Mouse (Mus musculus): ENCODE measurements around the gene Ankk1. TPM values are rescaled to one million over a fixed set of nuclear protein-coding genes. Genes with fewer than 3 reads are reported as not detected.

Ankk1 gene
- polyA plus RNA-seq (2015; fragmentation: Nextera tagmentation; extraction: Ambion mirVana): 0.14 TPM in 1 of 2 replicates, not detected in the other

DNA sequence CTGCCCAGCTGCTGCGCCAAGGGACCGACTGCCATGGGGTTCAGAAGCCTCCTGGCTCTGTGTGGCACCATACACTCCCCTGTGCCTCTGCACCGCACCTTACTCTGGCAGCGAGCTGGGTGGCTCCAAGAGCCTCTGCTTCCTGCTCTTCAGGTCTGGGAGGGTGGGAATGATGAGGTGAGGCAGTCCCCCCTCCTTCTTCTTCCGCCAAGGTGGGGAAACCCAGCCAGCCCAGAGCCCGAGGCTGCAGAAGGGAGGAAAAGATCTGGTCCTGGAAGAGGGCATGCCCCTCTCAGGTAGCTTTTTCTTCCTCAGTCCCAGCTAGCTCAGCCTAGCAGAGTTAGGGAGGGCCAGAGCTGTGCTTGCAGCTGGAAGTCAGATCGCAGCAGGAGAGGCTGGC, at the start of gene Ankk1:
Gene Ankk1 (minus strand): TSS at position 101 of the 400 bp plus-strand sequence.
- Histone ChIP-seq H3K27ac (no peak within 1 kb of the TSS), H3K36me3 (no peaks in the 10 kb centered on the region), H3K9ac (no peak within 1 kb of the TSS), H3K4me2 (no peak within 1 kb of the TSS), H3K4me1 (no peaks in the 10 kb centered on the region), H3K9me3 (no peaks in the 10 kb centered on the region), H3K27me3 (no peaks in the 10 kb centered on the region), H3K4me3 (no peak within 1 kb of the TSS)
- ATAC-seq (ENCODE audit: insufficient number of reproducible peaks, low FRiP score, low TSS enrichment, low read depth): no peak
- whole genome bisulfite sequencing: 73% methylated on average over 7 of the region's 7 CpGs

DNA sequence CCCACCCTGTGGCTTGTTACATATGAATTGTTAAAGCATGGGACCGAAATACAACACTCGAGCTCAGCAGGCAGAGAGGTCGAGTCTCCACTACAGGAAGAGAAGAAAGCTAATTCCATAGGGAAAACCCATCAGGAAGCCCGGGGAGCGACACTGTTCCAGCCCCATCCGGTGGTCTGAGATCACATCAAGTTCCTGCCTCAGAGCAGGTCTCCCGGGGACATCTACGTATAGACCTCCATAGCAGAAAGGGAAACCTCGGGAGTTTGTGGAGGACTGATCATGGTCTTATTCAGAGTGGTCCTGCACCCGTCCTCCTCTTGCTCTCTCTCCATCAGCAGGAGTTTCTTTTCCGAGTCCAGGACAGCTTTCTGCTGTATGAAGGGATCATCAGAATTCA, 45.3 kb upstream of the Ankk1 start:
- Histone ChIP-seq H3K27me3 (no peaks in the 10 kb centered on the region), H3K9me3 (no peaks in the 10 kb centered on the region), H3K36me3 (no peaks in the 10 kb centered on the region), H3K4me3 (no peak overlapping the region), H3K4me2 (no peak overlapping the region), H3K4me1 (no peaks in the 10 kb centered on the region), H3K9ac (no peak overlapping the region), H3K27ac (no peak overlapping the region)
- 51% methylated on average over 11 of the region's 11 CpGs for WGBS
- ATAC-seq (ENCODE audit: insufficient number of reproducible peaks, low FRiP score, low TSS enrichment, low read depth): no peak

DNA sequence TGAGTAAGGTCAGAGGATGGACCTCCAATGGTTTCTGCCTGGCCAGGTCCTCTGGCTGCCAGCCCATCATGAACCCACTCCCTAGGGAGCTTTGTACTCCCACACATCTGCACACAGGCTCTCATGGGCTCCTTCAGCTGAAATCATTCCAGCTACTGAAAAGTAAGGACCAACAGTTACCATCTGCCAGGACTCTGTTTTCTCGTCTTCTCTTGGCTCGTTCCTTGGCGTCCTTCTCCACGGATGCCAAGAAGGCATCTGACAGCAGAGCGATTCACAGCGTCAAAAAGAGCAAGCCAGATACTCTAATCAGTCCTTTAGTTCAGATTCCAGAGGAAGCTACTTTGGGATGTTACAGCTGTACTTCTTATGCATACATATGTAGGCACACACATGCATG, 44.1 kb upstream of the Ankk1 start:
- H3K36me3 ChIP-seq: no peaks in the 10 kb centered on the region
- no peak overlapping the region for H3K27ac ChIP-seq
- WGBS: 77% methylated on average over 6 of the region's 6 CpGs
- no peak overlapping the region for H3K4me3 ChIP-seq
- no peaks in the 10 kb centered on the region for H3K27me3 ChIP-seq
- no peak overlapping the region for H3K9ac ChIP-seq
- ATAC-seq (ENCODE audit: insufficient number of reproducible peaks, low FRiP score, low TSS enrichment, low read depth): no peak
- no peaks in the 10 kb centered on the region for H3K9me3 ChIP-seq
- no peak overlapping the region for H3K4me2 ChIP-seq
- H3K4me1 ChIP-seq: no peaks in the 10 kb centered on the region

DNA sequence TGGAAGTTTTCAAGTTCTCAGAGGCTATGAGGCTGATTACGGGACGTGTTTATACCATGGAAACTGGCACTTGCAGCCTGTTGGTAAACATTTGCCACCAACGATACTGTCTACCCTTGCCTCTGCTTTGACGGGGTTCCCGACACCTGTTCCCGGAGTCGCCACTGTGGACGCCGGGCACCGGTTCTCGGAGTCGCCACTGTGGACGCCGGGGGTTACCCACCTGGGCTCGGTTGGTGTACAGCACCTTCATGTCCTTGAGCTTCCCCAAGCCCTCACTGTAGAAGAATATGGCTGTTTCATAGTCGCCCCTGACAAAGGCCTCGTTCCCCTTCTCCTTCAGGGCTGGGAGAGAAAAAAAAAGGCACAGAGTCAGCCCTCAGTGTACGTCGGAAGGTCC, 43.2 kb upstream of the Ankk1 start:
- Histone ChIP-seq H3K27me3 (no peaks in the 10 kb centered on the region), H3K27ac (no peak overlapping the region), H3K9me3 (no peaks in the 10 kb centered on the region), H3K4me3 (no peak overlapping the region), H3K9ac (no peak overlapping the region), H3K36me3 (no peaks in the 10 kb centered on the region), H3K4me1 (no peaks in the 10 kb centered on the region), H3K4me2 (no peak overlapping the region)
- 88% methylated on average over 19 of the region's 19 CpGs for WGBS
- no peak for ATAC-seq (ENCODE audit: insufficient number of reproducible peaks, low FRiP score, low TSS enrichment, low read depth)

DNA sequence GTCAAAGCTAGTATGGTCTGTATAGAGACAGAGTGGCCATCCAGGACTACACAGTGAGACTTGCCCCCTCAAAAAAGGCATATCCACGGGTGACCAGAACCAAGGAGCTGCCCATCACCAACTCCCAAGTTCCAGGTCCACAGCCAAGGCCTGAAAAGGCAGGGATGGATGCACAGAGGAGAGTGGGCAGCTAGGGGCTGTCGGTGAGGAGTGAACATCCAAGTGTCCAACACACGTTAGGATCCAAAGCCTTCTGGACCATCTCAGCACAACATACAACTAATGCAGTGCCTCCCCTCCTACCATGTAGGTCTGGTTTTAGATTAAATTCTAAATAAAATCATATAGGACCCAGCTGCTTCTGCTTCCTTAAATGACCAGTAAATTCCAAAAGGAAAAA, 29.3 kb upstream of the Ankk1 start:
- H3K27ac ChIP-seq: no peak overlapping the region
- no peaks in the 10 kb centered on the region for H3K9me3 ChIP-seq
- no peak for ATAC-seq (ENCODE audit: insufficient number of reproducible peaks, low FRiP score, low TSS enrichment, low read depth)
- no peaks in the 10 kb centered on the region for H3K27me3 ChIP-seq
- no peaks in the 10 kb centered on the region for H3K4me1 ChIP-seq
- no peak overlapping the region for H3K4me3 ChIP-seq
- H3K4me2 ChIP-seq: no peak overlapping the region
- H3K36me3 ChIP-seq: no peaks in the 10 kb centered on the region
- 79% methylated on average over 3 of the region's 3 CpGs for WGBS
- H3K9ac ChIP-seq: no peak overlapping the region

DNA sequence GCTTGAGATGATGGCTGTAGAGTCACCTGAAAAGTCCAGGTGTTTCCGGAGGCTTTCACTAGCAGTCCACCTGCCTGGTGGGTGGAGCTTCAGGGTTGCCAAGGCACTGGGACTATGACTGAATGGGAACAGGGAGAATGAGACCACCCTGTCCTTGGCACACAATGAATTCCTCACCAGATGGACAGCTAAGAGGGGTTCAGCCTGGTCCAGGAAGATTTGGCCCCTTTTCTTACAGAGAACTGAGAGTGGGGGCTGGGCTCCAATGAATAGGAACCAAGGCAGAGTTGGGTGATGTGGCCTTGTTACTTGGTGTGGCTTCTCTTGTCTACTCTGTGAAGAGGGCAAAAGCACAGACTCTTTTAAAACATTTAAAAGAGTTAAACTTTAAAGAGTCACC, 25.6 kb upstream of the Ankk1 start:
- H3K4me2 ChIP-seq: no peak overlapping the region
- no peaks in the 10 kb centered on the region for H3K27me3 ChIP-seq
- H3K9me3 ChIP-seq: no peaks in the 10 kb centered on the region
- no peak overlapping the region for H3K9ac ChIP-seq
- H3K4me3 ChIP-seq: no peak overlapping the region
- H3K27ac ChIP-seq: no peak overlapping the region
- H3K4me1 ChIP-seq: no peaks in the 10 kb centered on the region
- no peak for ATAC-seq (ENCODE audit: insufficient number of reproducible peaks, low FRiP score, low TSS enrichment, low read depth)
- WGBS: 100% methylated on average over 1 of the region's 1 CpGs
- H3K36me3 ChIP-seq: no peaks in the 10 kb centered on the region

DNA sequence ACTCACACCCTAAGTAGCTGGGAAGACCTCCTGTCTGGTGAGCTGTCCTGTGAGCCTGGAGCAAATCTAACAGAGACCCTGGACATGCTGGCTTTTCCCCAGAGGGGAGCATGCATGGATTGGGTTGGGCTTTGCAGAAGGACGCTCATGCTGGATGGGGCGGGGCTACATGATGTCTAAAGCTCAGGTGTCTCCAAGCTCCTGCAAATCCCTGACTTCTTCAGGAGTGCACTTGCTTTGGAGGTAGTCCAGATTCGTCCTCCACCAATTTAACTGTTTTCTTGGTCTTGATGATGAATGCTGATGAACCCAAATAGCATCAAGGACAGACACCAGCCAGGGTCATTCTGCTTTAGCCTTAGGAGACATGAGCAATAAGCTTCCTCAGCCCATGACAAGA, 23.7 kb upstream of the Ankk1 start:
- Histone ChIP-seq H3K36me3 (no peaks in the 10 kb centered on the region), H3K27me3 (no peaks in the 10 kb centered on the region), H3K4me3 (no peak overlapping the region), H3K4me1 (no peaks in the 10 kb centered on the region), H3K9me3 (no peaks in the 10 kb centered on the region), H3K9ac (no peak overlapping the region), H3K27ac (no peak overlapping the region), H3K4me2 (no peak overlapping the region)
- WGBS: 69% methylated on average over 3 of the region's 3 CpGs
- ATAC-seq (ENCODE audit: insufficient number of reproducible peaks, low FRiP score, low TSS enrichment, low read depth): no peak

DNA sequence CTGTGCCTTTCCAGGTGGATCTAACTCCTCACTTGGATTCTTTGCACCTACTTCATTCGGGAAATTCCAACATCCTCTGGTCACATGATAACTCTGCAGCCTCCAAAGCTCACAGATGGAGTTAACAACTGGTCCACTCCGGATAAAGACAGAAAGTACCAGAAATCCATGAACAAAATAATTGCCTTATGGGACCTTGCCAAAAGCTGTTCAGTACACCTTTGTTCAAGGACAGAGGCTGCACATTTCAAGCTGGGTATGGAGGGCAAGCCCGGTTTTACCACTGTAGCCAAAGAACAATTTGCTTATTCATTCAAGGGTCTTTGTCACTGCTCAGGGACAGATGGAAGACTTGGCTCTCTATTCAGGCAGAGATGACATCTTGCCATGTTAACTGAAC, 15.8 kb upstream of the Ankk1 start:
- Histone ChIP-seq H3K4me3 (no peak overlapping the region), H3K9ac (no peak overlapping the region), H3K4me2 (no peak overlapping the region), H3K36me3 (no peaks in the 10 kb centered on the region), H3K9me3 (no peaks in the 10 kb centered on the region), H3K27me3 (no peaks in the 10 kb centered on the region), H3K27ac (no peak overlapping the region), H3K4me1 (no peaks in the 10 kb centered on the region)
- no peak for ATAC-seq (ENCODE audit: insufficient number of reproducible peaks, low FRiP score, low TSS enrichment, low read depth)
- WGBS: 67% methylated on average over 3 of the region's 3 CpGs

DNA sequence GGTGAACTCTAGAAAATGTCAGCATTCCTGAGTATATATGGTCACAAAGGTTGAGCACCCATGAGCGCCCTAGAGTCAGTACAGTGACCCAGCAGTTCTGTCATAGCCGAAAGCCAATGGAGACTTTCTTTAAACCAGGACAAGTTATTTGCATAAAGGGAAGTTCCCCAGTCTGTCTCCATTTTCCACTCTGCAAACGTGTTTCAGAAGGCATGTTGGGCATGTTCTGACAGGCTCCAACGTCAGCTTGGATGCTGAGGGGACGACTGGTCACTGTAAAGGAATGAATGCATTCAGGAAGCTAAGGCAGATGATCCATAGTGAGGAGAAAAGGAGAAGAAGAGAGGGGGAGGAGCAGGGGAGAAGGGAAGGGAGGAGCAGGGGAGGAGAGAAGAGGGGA, 657 bp upstream of the Ankk1 start:
- Histone ChIP-seq H3K9ac (no peak overlapping the region), H3K4me1 (no peaks in the 10 kb centered on the region), H3K9me3 (no peaks in the 10 kb centered on the region), H3K4me2 (no peak overlapping the region), H3K27me3 (no peaks in the 10 kb centered on the region), H3K36me3 (no peaks in the 10 kb centered on the region), H3K27ac (no peak overlapping the region), H3K4me3 (no peak overlapping the region)
- 64% methylated on average over 5 of the region's 5 CpGs for WGBS
- no peak for ATAC-seq (ENCODE audit: insufficient number of reproducible peaks, low FRiP score, low TSS enrichment, low read depth)

DNA sequence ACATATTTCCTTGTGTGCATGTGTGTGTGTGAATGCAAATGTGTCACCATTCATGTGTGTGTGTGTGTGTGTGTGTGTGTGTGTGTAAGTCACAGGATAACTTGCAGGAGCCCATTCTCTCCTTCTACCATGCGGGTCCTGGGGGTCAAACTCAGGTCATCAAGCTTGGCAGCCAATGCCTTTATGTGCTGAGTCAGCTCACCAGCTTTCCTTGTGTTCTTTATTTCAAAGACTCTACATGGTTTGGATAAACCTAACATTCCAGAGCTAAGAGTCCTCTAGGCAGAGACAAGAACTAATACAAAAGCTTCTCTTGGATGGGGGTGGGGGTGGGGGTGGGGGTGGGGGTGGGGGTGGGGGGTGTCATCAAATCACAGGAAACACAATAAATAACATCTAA, 1.2 kb downstream of the Ankk1 start:
- Histone ChIP-seq H3K27ac (no peak overlapping the region), H3K4me3 (no peak overlapping the region), H3K27me3 (no peaks in the 10 kb centered on the region), H3K9me3 (no peaks in the 10 kb centered on the region), H3K4me2 (no peak overlapping the region), H3K9ac (no peak overlapping the region), H3K4me1 (no peaks in the 10 kb centered on the region), H3K36me3 (no peaks in the 10 kb centered on the region)
- ATAC-seq (ENCODE audit: insufficient number of reproducible peaks, low FRiP score, low TSS enrichment, low read depth): no peak
- 53% methylated on average over 1 of the region's 1 CpGs for WGBS

DNA sequence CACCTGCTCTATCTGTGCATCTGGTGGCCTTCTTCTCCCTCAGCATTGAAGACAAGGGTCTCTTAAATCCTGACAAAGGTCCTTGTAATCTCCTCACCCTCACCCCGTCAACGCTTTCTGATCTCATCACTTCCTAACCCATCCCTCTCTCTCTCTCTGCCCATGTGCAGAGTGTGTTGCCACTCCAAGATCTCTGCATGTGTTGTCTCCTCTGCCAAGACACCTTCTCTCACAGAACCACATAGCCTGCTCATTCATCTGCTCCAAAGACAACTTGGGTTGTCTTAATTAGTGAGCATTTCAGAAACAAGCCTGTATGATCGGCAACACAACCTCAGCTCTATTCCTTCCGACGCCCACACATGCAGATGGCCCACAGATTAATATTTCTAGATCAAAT, 3.0 kb downstream of the Ankk1 start:
- H3K36me3 ChIP-seq: no peaks in the 10 kb centered on the region
- no peak overlapping the region for H3K4me3 ChIP-seq
- no peak overlapping the region for H3K4me2 ChIP-seq
- H3K9me3 ChIP-seq: no peaks in the 10 kb centered on the region
- H3K27ac ChIP-seq: no peak overlapping the region
- WGBS: 91% methylated on average over 5 of the region's 5 CpGs
- H3K27me3 ChIP-seq: no peaks in the 10 kb centered on the region
- no peaks in the 10 kb centered on the region for H3K4me1 ChIP-seq
- H3K9ac ChIP-seq: no peak overlapping the region
- ATAC-seq (ENCODE audit: insufficient number of reproducible peaks, low FRiP score, low TSS enrichment, low read depth): no peak

DNA sequence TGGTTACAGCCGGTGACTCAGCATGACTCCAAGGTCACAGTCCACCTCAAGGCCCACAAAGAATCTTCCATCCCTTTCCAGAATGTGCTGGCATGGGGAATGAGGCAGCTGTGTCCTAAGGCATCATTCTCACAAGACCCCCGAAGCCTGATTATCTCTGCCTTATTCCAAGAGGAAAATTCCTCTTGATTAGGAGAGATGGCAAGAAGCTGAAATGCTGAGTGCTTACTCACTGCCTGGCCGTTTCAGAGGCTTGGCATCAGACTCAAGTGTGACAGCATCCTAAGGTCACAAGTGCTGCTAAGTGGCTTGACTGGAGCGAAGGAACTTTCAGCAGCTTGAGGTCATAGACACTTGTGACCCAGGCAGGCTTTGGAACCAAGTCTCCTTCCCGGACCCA, 16.2 kb downstream of the Ankk1 start:
- H3K27ac ChIP-seq: no peak overlapping the region
- no peaks in the 10 kb centered on the region for H3K36me3 ChIP-seq
- no peaks in the 10 kb centered on the region for H3K9me3 ChIP-seq
- H3K4me1 ChIP-seq: no peaks in the 10 kb centered on the region
- H3K9ac ChIP-seq: no peak overlapping the region
- H3K4me3 ChIP-seq: no peak overlapping the region
- WGBS: 77% methylated on average over 5 of the region's 5 CpGs
- H3K27me3 ChIP-seq: 0 out of 2 replicates have a peak, but pooled peaks cover 3% of the 10 kb centered on the region
- ATAC-seq (ENCODE audit: insufficient number of reproducible peaks, low FRiP score, low TSS enrichment, low read depth): no peak
- H3K4me2 ChIP-seq: no peak overlapping the region

DNA sequence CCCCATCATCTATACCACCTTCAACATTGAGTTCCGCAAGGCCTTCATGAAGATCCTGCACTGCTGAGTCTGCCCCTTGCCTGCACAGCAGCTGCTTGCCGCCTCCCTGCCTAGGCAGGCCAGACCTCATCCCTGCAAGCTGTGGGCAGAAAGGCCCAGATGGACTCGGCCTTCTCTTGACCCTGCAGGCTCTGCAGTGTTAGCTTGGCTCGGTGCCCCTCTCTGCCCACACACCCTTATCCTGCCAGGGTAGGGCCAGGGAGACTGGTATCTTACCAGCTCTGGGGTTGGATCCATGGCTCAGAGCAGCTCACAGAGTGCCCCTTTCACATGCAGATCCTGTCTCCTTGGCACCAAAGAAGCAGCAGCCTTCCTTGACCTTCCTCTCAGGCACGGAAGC, 19.8 kb downstream of the Ankk1 start:
- H3K27me3 ChIP-seq: no peaks in the 10 kb centered on the region
- H3K4me2 ChIP-seq: no peak overlapping the region
- no peak overlapping the region for H3K9ac ChIP-seq
- 85% methylated on average over 5 of the region's 5 CpGs for WGBS
- H3K36me3 ChIP-seq: no peaks in the 10 kb centered on the region
- H3K9me3 ChIP-seq: no peaks in the 10 kb centered on the region
- ATAC-seq (ENCODE audit: insufficient number of reproducible peaks, low FRiP score, low TSS enrichment, low read depth): no peak
- H3K4me3 ChIP-seq: no peak overlapping the region
- no peak overlapping the region for H3K27ac ChIP-seq
- no peaks in the 10 kb centered on the region for H3K4me1 ChIP-seq

All from limb, embryonic 15.5 days (tissue).